Mouse (Mus musculus): ENCODE results near the gene Ripply2. TPM values are rescaled to one million over a fixed set of nuclear protein-coding genes. Genes with fewer than 3 reads are reported as not detected.

Gene Ripply2
- polyA plus RNA-seq, 1 experiment from 2014 or later: 13.2 TPM

GRCm38 (mm10) chr9:87008919-87009318 is 6.4 kb upstream of the Ripply2 start:
- WGBS: 94% methylated on average over 1 of the region's 1 CpGs
- no peak for ATAC-seq (ENCODE audit: low read depth)
- no peaks in the 10 kb centered on the region for H3K27me3 ChIP-seq (ENCODE audit: control insufficient read depth, insufficient read depth, low read length)
- H3K36me3 ChIP-seq (ENCODE audit: control insufficient read depth, insufficient read depth, low read length): no peaks in the 10 kb centered on the region
- no peak overlapping the region for H3K4me3 ChIP-seq (ENCODE audit: low read depth, low read length)
- no peaks in the 10 kb centered on the region for H3K9me3 ChIP-seq (ENCODE audit: control insufficient read depth, low read length)
- H3K27ac ChIP-seq (ENCODE audit: low read depth, low read length): no peak overlapping the region
- no peaks in the 10 kb centered on the region for H3K4me1 ChIP-seq (ENCODE audit: control insufficient read depth, insufficient read depth, low read length)
- no peak overlapping the region for H3K9ac ChIP-seq (replicated peaks; ENCODE audit: low read depth, low read length)
- no peak overlapping the region for H3K4me2 ChIP-seq (ENCODE audit: low read depth, low read length)

GRCm38 (mm10) chr9:87015938-87016294 is 579 bp downstream of the Ripply2 start:
- peak overlapping the region; percentile 72 for H3K9ac ChIP-seq (replicated peaks; ENCODE audit: low read depth, low read length)
- H3K9me3 ChIP-seq (ENCODE audit: control insufficient read depth, low read length): no peaks in the 10 kb centered on the region
- WGBS: 5% methylated on average over 10 of the region's 10 CpGs
- H3K27me3 ChIP-seq (ENCODE audit: control insufficient read depth, insufficient read depth, low read length): no peaks in the 10 kb centered on the region
- peaks cover 8% of the 10 kb centered on the region; the same call in 1 of the 2 replicates for H3K4me1 ChIP-seq (ENCODE audit: control insufficient read depth, insufficient read depth, low read length)
- no peak overlapping the region; the same call in 1 of the 2 replicates for H3K27ac ChIP-seq (ENCODE audit: low read depth, low read length)
- no peaks in the 10 kb centered on the region for H3K36me3 ChIP-seq (ENCODE audit: control insufficient read depth, insufficient read depth, low read length)
- ATAC-seq (ENCODE audit: low read depth): peak; percentile 74
- peak overlapping the region; percentile 81 for H3K4me2 ChIP-seq (ENCODE audit: low read depth, low read length)
- H3K4me3 ChIP-seq (ENCODE audit: low read depth, low read length): peak overlapping the region; percentile 59

- H3K27me3 ChIP-seq (ENCODE audit: control insufficient read depth, insufficient read depth, low read length): no peaks in the 10 kb centered on the region
- no peaks in the 10 kb centered on the region for H3K36me3 ChIP-seq (ENCODE audit: control insufficient read depth, insufficient read depth, low read length)
- peak within 1 kb of the TSS; percentile 81 for H3K27ac ChIP-seq (ENCODE audit: low read depth, low read length)
- WGBS: under 1% methylated on average over 52 of the region's 52 CpGs
- H3K9me3 ChIP-seq (ENCODE audit: control insufficient read depth, low read length): no peaks in the 10 kb centered on the region
- peak; percentile 99 for ATAC-seq (ENCODE audit: low read depth)
- peaks cover 8% of the 10 kb centered on the region for H3K4me1 ChIP-seq (ENCODE audit: control insufficient read depth, insufficient read depth, low read length)
- H3K9ac ChIP-seq (replicated peaks; ENCODE audit: low read depth, low read length): peak within 1 kb of the TSS; percentile 80
- H3K4me2 ChIP-seq (ENCODE audit: low read depth, low read length): peak within 1 kb of the TSS; percentile 74
- H3K4me3 ChIP-seq (ENCODE audit: low read depth, low read length): peak within 1 kb of the TSS; percentile 90
Observed at GRCm38 (mm10) chr9:87021778-87022523, 6.6 kb downstream of the Ripply2 start, which contains the start of gene Cyb5r4. TSS of gene Cyb5r4 (plus strand) at chr9:87022014.

GRCm38 (mm10) chr9:87025764-87026163 is 10.4 kb downstream of the Ripply2 start:
- 84% methylated on average over 6 of the region's 6 CpGs for WGBS
- Histone ChIP-seq H3K36me3 (ENCODE audit: control insufficient read depth, insufficient read depth, low read length) (no peaks in the 10 kb centered on the region), H3K27ac (ENCODE audit: low read depth, low read length) (no peak overlapping the region), H3K4me1 (ENCODE audit: control insufficient read depth, insufficient read depth, low read length) (peaks cover 8% of the 10 kb centered on the region), H3K4me2 (ENCODE audit: low read depth, low read length) (no peak overlapping the region), H3K27me3 (ENCODE audit: control insufficient read depth, insufficient read depth, low read length) (no peaks in the 10 kb centered on the region), H3K9ac (replicated peaks; ENCODE audit: low read depth, low read length) (no peak overlapping the region), H3K4me3 (ENCODE audit: low read depth, low read length) (no peak overlapping the region), H3K9me3 (ENCODE audit: control insufficient read depth, low read length) (no peaks in the 10 kb centered on the region)
- no peak for ATAC-seq (ENCODE audit: low read depth)

GRCm38 (mm10) chr9:87027423-87028084 is 12.2 kb downstream of the Ripply2 start:
- peak; percentile 69; the same call in 1 of the 2 replicates for ATAC-seq (ENCODE audit: low read depth)
- Histone ChIP-seq H3K27ac (ENCODE audit: low read depth, low read length) (no peak overlapping the region), H3K9me3 (ENCODE audit: control insufficient read depth, low read length) (no peaks in the 10 kb centered on the region), H3K4me3 (ENCODE audit: low read depth, low read length) (no peak overlapping the region), H3K4me1 (ENCODE audit: control insufficient read depth, insufficient read depth, low read length) (peaks cover 8% of the 10 kb centered on the region), H3K4me2 (ENCODE audit: low read depth, low read length) (no peak overlapping the region), H3K36me3 (ENCODE audit: control insufficient read depth, insufficient read depth, low read length) (no peaks in the 10 kb centered on the region), H3K9ac (replicated peaks; ENCODE audit: low read depth, low read length) (no peak overlapping the region), H3K27me3 (ENCODE audit: control insufficient read depth, insufficient read depth, low read length) (no peaks in the 10 kb centered on the region)
- 48% methylated on average over 8 of the region's 8 CpGs for WGBS

GRCm38 (mm10) chr9:87032196-87032595 is 16.9 kb downstream of the Ripply2 start:
- Histone ChIP-seq H3K36me3 (ENCODE audit: control insufficient read depth, insufficient read depth, low read length) (no peaks in the 10 kb centered on the region), H3K9ac (replicated peaks; ENCODE audit: low read depth, low read length) (no peak overlapping the region), H3K27ac (ENCODE audit: low read depth, low read length) (no peak overlapping the region), H3K27me3 (ENCODE audit: control insufficient read depth, insufficient read depth, low read length) (no peaks in the 10 kb centered on the region), H3K4me3 (ENCODE audit: low read depth, low read length) (no peak overlapping the region), H3K4me2 (ENCODE audit: low read depth, low read length) (no peak overlapping the region), H3K4me1 (ENCODE audit: control insufficient read depth, insufficient read depth, low read length) (no peaks in the 10 kb centered on the region), H3K9me3 (ENCODE audit: control insufficient read depth, low read length) (no peaks in the 10 kb centered on the region)
- ATAC-seq (ENCODE audit: low read depth): no peak
- WGBS: 88% methylated on average over 4 of the region's 4 CpGs

- no peak overlapping the region for H3K4me2 ChIP-seq (ENCODE audit: low read depth, low read length)
- no peak for ATAC-seq (ENCODE audit: low read depth)
- no peaks in the 10 kb centered on the region for H3K27me3 ChIP-seq (ENCODE audit: control insufficient read depth, insufficient read depth, low read length)
- no peaks in the 10 kb centered on the region for H3K36me3 ChIP-seq (ENCODE audit: control insufficient read depth, insufficient read depth, low read length)
- no peaks in the 10 kb centered on the region for H3K9me3 ChIP-seq (ENCODE audit: control insufficient read depth, low read length)
- no peak overlapping the region for H3K27ac ChIP-seq (ENCODE audit: low read depth, low read length)
- no peak overlapping the region for H3K4me3 ChIP-seq (ENCODE audit: low read depth, low read length)
- H3K4me1 ChIP-seq (ENCODE audit: control insufficient read depth, insufficient read depth, low read length): no peaks in the 10 kb centered on the region
- H3K9ac ChIP-seq (replicated peaks; ENCODE audit: low read depth, low read length): no peak overlapping the region
- WGBS: 77% methylated on average over 2 of the region's 2 CpGs
Observed at GRCm38 (mm10) chr9:87034831-87035580, 19.7 kb downstream of the Ripply2 start.

- no peak for ATAC-seq (ENCODE audit: low read depth)
- WGBS: 47% methylated on average over 4 of the region's 4 CpGs
Observed at GRCm38 (mm10) chr9:87049425-87049824, 34.1 kb downstream of the Ripply2 start.

More at GRCm38 (mm10) chr9:87049425-87049824, 34.1 kb downstream of the Ripply2 start:
- H3K27me3 ChIP-seq (ENCODE audit: control insufficient read depth, insufficient read depth, low read length): no peaks in the 10 kb centered on the region
- no peaks in the 10 kb centered on the region for H3K4me1 ChIP-seq (ENCODE audit: control insufficient read depth, insufficient read depth, low read length)
- H3K9me3 ChIP-seq (ENCODE audit: control insufficient read depth, low read length): no peaks in the 10 kb centered on the region
- no peak overlapping the region for H3K27ac ChIP-seq (ENCODE audit: low read depth, low read length)
- 0 out of 2 replicates have a peak, but pooled peaks cover 4% of the 10 kb centered on the region for H3K36me3 ChIP-seq (ENCODE audit: control insufficient read depth, insufficient read depth, low read length)
- no peak overlapping the region for H3K4me3 ChIP-seq (ENCODE audit: low read depth, low read length)
- no peak overlapping the region for H3K9ac ChIP-seq (replicated peaks; ENCODE audit: low read depth, low read length)
- no peak overlapping the region for H3K4me2 ChIP-seq (ENCODE audit: low read depth, low read length)
